Mouse (Mus musculus) small intestine, adult 2 months (tissue): ENCODE measurements around the gene Hspg2. TPM values are rescaled to one million over a fixed set of nuclear protein-coding genes. Genes with fewer than 3 reads are reported as not detected.

Source experiments
- H3K27ac ChIP-seq: fragments of 200-500 bp; 2 replicates; pipeline ENCODE4 v1.5.1; 2012; ENCODE audit warnings: low read depth, low read length, control low read depth, inconsistent platforms; ENCODE audit not compliant: insufficient read depth
- H3K27me3 ChIP-seq: fragments of 200-500 bp; 2 replicates; pipeline ENCODE4 v1.6.1; 2012; ENCODE audit warnings: mild to moderate bottlenecking, moderate library complexity, low read length, inconsistent platforms; ENCODE audit not compliant: control insufficient read depth, insufficient read depth
- H3K36me3 ChIP-seq: fragments of 200-500 bp; 2 replicates; pipeline ENCODE4 v1.6.1; 2012; ENCODE audit warnings: mild to moderate bottlenecking, low read length, control low read depth, inconsistent platforms; ENCODE audit not compliant: control insufficient read depth, insufficient read depth
- H3K4me1 ChIP-seq: fragments of 200-500 bp; 2 replicates; pipeline ENCODE4 v1.6.1; 2012; ENCODE audit warnings: low read length, inconsistent platforms, mixed read lengths; ENCODE audit not compliant: control insufficient read depth, insufficient read depth, insufficient read length
- H3K4me3 ChIP-seq: fragments of 200-500 bp; 2 replicates; pipeline ENCODE4 v1.5.1; 2012; ENCODE audit warnings: low read depth, mild to moderate bottlenecking, control low read depth, inconsistent platforms, low read length, moderate library complexity
- CTCF ChIP-seq: fragments of 200-500 bp; IDR thresholded peaks from 2 replicates; pipeline ENCODE4 v1.5.1; 2012; ENCODE audit warnings: low read depth, mild to moderate bottlenecking, control low read depth, inconsistent platforms, low read length, moderate library complexity, mixed read lengths; ENCODE audit not compliant: insufficient replicate concordance, insufficient read length; ENCODE audit errors: extremely low read depth
- POLR2A ChIP-seq: fragments of 200-500 bp; IDR thresholded peaks from 2 replicates; pipeline ENCODE4 v1.6.1; 2012; ENCODE audit warnings: low read depth, mild to moderate bottlenecking, control low read depth, inconsistent platforms, low read length, moderate library complexity
- WGBS: fragments of 180-500 bp; shearing (Covaris S2); methylation state at CpG from one replicate; pipeline ENCODE4 v1.1.7; 2018; 5-methylcytosine and 5-hydroxymethylcytosine counted together
- polyA plus RNA-seq: library from polyadenylated mRNA; depleted of rRNA; stranded (reverse); fragments of >200 nt; gene quantifications from 2 replicates; pipeline ENCODE4 v1.2.3, GENCODE M21; 2012

Gene Hspg2
- polyA plus RNA-seq, 1 experiment = 40.5 TPM

DNA sequence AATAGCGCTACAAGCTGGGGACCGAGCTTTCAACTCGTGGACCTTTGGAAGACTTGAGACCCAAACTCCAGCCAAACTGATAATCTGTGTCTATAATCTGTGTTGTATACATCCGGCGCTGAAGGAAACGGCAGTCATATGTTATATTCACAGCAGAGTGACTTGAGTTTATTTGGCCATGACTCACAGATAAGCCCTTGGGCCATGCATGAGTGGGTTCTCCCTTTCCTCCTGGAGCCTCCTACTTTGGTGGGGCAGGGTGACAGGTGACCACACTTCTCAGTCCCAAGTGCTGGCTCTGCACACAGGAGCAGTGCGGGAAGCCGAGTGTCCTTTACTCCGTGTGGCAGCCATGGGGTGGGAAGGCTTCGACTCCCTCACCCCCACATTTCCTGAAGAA, 38.1 kb downstream of the Hspg2 start:
- Histone ChIP-seq H3K27me3 (no peaks in the 10 kb centered on the region), H3K36me3 (peaks cover 13% of the 10 kb centered on the region), H3K4me1 (peaks cover 8% of the 10 kb centered on the region), H3K27ac (no peak overlapping the region), H3K4me3 (no peak overlapping the region)
- no peak for TF ChIP-seq CTCF
- 80% methylated on average over 10 of the region's 10 CpGs for WGBS

DNA sequence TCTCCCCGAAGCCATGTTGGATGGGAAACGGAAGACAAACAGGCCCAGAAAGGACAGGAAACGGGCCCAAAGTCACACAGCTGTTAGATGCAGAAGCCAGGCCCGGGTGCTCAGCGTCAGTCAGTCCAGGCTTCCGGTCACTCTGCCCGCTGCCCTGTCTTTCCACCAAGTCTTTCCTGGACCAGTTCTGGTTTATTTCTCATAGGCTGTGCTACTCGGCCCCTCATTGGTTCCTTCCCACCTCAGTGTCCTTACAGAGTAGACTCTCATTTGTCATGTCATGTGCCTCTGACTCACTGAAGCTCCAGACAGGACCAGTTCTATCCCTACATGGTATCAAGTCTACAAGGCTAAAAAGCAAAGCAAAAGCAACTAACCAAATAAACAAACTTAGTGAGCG, 41.0 kb downstream of the Hspg2 start:
- Histone ChIP-seq H3K4me1 (peaks cover 2% of the 10 kb centered on the region; the same call in 1 of the 2 replicates), H3K36me3 (peaks cover 10% of the 10 kb centered on the region; the same call in 1 of the 2 replicates), H3K27me3 (no peaks in the 10 kb centered on the region), H3K4me3 (no peak overlapping the region), H3K27ac (no peak overlapping the region)
- TF ChIP-seq POLR2A = no peak
- TF ChIP-seq CTCF = no peak
- 81% methylated on average over 9 of the region's 9 CpGs for WGBS

- peaks cover 2% of the 10 kb centered on the region; the same call in 1 of the 2 replicates for H3K4me1 ChIP-seq
- WGBS = 61% methylated on average over 15 of the region's 15 CpGs
- no peaks in the 10 kb centered on the region for H3K27me3 ChIP-seq
- H3K36me3 ChIP-seq = peaks cover 10% of the 10 kb centered on the region; the same call in 1 of the 2 replicates
- TF ChIP-seq CTCF (no peak), POLR2A (no peak)
- H3K4me3 ChIP-seq = no peak overlapping the region
- H3K27ac ChIP-seq = no peak overlapping the region
Measured at GRCm38 (mm10) chr4:137510021-137510696, 41.6 kb downstream of the Hspg2 start.

DNA sequence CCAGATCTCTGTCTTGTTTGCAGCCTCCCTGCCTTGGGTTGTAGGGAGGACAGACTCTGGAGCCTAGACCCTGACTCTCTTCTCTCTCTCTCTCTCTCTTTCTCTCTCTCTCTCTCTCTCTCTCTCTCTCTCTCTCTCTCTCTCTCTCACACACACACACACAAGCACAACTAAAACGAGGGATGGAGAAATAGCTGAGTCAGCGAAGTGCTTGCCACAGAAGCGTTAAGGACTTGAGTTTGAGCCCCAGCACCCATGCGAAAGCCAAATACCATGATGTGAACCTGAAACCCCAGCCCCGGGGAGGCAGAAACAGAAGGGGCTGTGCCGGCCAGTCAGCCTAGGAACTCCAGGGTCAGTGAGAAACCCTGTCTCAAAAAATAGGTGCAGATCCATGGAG, 44.3 kb downstream of the Hspg2 start:
- TF ChIP-seq CTCF (no peak), POLR2A (no peak)
- no peaks in the 10 kb centered on the region for H3K27me3 ChIP-seq
- WGBS = 90% methylated on average over 6 of the region's 6 CpGs
- H3K4me1 ChIP-seq = peaks cover 2% of the 10 kb centered on the region; the same call in 1 of the 2 replicates
- peaks cover 15% of the 10 kb centered on the region for H3K36me3 ChIP-seq
- H3K27ac ChIP-seq = no peak overlapping the region
- no peak overlapping the region for H3K4me3 ChIP-seq

- H3K4me1 ChIP-seq = no peaks in the 10 kb centered on the region
Measured at GRCm38 (mm10) chr4:137517989-137518691, 49.6 kb downstream of the Hspg2 start.

DNA sequence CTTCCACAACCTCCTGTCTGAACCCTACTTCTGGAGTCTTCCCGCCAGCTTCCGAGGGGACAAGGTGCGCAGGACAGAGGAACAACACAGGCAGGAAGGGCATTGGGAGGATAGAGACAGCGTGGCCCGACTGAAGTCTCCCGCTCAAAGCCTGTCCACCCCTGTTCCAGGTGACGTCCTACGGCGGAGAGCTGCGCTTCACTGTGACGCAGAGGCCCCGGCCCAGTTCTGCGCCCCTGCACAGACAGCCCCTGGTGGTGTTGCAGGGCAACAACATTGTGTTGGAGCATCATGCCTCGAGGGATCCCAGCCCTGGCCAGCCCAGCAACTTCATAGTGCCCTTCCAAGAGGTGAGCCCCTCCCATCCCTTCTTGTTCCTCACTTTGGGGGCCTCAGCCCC, 50.2 kb downstream of the Hspg2 start:
- H3K36me3 ChIP-seq = peaks cover 21% of the 10 kb centered on the region
- no peak overlapping the region for H3K27ac ChIP-seq
- no peaks in the 10 kb centered on the region for H3K27me3 ChIP-seq
- no peak for TF ChIP-seq POLR2A
- no peak for TF ChIP-seq CTCF
- 93% methylated on average over 14 of the region's 14 CpGs for WGBS
- no peaks in the 10 kb centered on the region for H3K4me1 ChIP-seq
- no peak overlapping the region for H3K4me3 ChIP-seq

More at GRCm38 (mm10) chr4:137517989-137518691, 49.6 kb downstream of the Hspg2 start:
- Histone ChIP-seq H3K36me3 (peaks cover 21% of the 10 kb centered on the region), H3K27ac (no peak overlapping the region), H3K4me3 (no peak overlapping the region), H3K27me3 (no peaks in the 10 kb centered on the region)
- 79% methylated on average over 36 of the region's 36 CpGs for WGBS
- TF ChIP-seq CTCF (no peak), POLR2A (no peak)

GRCm38 (mm10) chr4:137520346-137520745, 51.8 kb downstream of the Hspg2 start:
- WGBS = 93% methylated on average over 5 of the region's 5 CpGs
- TF ChIP-seq CTCF = no peak
- TF ChIP-seq POLR2A = no peak
- H3K4me3 ChIP-seq = no peak overlapping the region
- no peak overlapping the region for H3K27ac ChIP-seq
- no peaks in the 10 kb centered on the region; the same call in 1 of the 2 replicates for H3K4me1 ChIP-seq
- peaks cover 20% of the 10 kb centered on the region for H3K36me3 ChIP-seq
- H3K27me3 ChIP-seq = no peaks in the 10 kb centered on the region
